Mouse (Mus musculus): ENCODE results near the gene Pja2. TPM values are rescaled to one million over a fixed set of nuclear protein-coding genes. Genes with fewer than 3 reads are reported as not detected.

Gene Pja2
- polyA plus RNA-seq, 2 experiments, result 48.5 to 82.3 TPM

DNA sequence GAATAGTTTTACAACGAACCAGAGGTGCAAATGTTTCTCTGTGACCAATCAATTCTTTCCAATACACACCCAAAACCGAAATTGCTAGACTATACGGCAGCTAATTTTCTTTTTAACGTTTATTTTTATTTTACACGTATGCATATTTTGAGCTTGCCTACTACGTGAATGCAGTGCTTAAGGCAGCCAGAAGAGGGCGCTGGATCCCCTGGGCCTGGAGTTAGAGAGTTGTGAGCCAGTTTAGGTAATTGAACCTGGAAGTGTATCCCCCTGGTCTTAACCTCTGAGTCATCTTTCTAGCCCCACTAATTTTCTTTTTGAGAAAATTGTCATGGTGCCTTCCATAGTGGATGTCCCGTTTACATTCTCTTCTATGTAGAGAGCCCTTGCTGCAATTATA is 100.5 kb downstream of the Pja2 start:
- no peaks in the 10 kb centered on the region for H3K36me3 ChIP-seq (ENCODE audit: control insufficient read depth, insufficient read depth, low read length)
- no peaks in the 10 kb centered on the region for H3K27me3 ChIP-seq (ENCODE audit: control insufficient read depth, insufficient read depth, low read length)
- H3K9ac ChIP-seq (ENCODE audit: low read depth, low read length, severe bottlenecking), result no peak overlapping the region
- no peak overlapping the region for H3K4me3 ChIP-seq (replicated peaks; ENCODE audit: low read length)
- no peak overlapping the region for H3K27ac ChIP-seq (replicated peaks; ENCODE audit: low read depth, low read length)
- TF ChIP-seq POLR2A (IDR thresholded peaks at IDR 0.05; ENCODE audit: borderline replicate concordance, extremely low read depth, insufficient read depth, insufficient read length), result no peak
- no peaks in the 10 kb centered on the region for H3K9me3 ChIP-seq (ENCODE audit: control insufficient read depth, low read length)
- DNase-seq (ENCODE audit: low spot score), result no peak
- no peaks in the 10 kb centered on the region for H3K4me1 ChIP-seq (ENCODE audit: control insufficient read depth, insufficient read depth, low read length)
- H3K4me2 ChIP-seq (replicated peaks; ENCODE audit: low read depth, low read length, severe bottlenecking), result no peak overlapping the region
- WGBS, result 77% methylated on average over 8 of the region's 8 CpGs
- no peak for ATAC-seq (ENCODE audit: low FRiP score, low read depth)

Small RNA genes within 50 kb of the gene (microRNA-seq; reads per million reads assigned to microRNA genes)
- gene Gm24194, result not detected

All from limb, embryonic 14.5 days (tissue).